In the genomic region with DNA sequence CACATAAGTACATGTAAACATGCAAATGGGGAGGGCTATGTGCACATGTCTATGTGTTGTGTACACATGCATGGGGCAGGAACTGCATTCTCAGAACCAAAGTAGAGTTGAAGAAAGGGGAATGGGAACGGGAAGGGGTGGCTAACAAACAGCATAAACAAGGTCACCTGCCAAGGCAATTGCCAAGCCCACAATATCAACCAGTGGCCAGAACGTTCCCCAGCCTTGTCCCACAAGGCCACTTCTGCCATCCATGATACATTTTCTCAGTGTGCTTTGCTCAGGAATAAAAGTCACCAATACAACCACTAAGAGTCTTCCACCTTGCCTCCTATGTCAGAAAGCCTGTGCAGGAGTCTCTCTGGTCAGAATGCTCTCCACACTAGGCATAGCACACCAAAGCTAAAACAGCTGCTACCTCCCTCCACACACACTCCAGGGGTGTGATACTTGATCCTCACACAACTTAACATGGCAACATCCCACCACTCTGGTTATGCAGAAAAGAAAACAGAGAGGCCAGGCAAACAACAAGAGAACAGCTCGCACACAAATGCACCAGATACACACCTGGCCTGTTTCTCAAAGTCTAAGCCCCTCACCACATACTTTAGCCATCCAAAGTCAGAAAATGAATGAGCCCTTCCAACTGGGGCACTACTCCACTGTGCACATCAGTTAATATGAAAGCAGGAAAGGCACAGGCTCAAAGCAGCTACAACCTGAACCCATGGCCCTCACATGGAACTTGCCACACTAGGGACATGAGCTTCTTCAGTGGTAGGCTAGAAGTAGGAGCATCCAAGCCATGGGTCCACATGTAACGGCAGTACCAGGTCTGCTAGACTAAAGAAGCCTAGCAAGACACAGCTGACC, we compare ENCODE assay signal across 11 mouse cellular contexts.
"Had no signal": no experiment of that assay in that cellular context is flagged by ENCODE, and none has a peak within 500 bp of the region (broad histone marks: within the 10 kb centered on the region; RNA-seq: fewer than 3 reads in every experiment).

No protein-coding gene starts in this region.

- DNase-seq: kidney, adult 2 months; layer of hippocampus, adult 9-11 months; liver; lung, adult 18-20 months; lung, postnatal 10 days; lung, postnatal 36 days; retina, postnatal 1 day; right cerebral cortex, postnatal 25 days; thymus, adult 2 months; thymus, postnatal 14 days; thymus, postnatal 4 days had no signal
